13 mouse cellular contexts compared by ENCODE assay signal in the genomic region with DNA sequence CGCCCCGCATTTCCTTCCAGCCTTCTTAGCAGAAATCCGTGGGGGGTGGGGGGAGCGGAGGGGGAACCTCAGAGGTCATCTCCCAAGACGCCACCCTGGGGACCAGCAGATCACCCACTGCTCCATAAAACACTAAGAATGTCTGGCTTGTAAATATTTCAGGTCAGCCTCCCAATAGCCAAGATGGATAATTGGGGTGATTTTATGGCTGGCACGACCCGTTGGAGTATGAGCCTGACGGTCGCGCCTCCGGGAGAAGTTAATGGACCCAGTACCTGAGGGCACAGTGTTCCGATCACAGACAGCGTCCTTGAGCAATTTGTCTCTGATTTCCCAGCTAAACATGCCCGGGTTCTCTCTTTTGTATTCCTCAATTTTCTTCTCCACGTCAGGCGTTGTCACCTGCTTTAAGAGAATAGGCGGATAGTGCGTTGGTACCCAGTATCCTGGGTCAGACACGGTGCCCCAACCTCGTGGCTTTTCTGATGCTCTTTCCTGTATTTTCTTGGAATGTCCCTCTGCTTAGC. TPM values are rescaled to one million over a fixed set of nuclear protein-coding genes. Genes with fewer than 3 reads are reported as not detected.
DNase-seq lines count a peak whose midpoint lies in the region; ATAC-seq and TF ChIP-seq lines count a peak whose summit lies in the region.
"Had no signal": no experiment of that assay in that cellular context is flagged by ENCODE, and none has a peak within 500 bp of the region (broad histone marks: within the 10 kb centered on the region; RNA-seq: fewer than 3 reads in every experiment).

No protein-coding gene starts in this region.

- DNase-seq in heart, embryonic 10.5 days (ENCODE audit: low spot score) = peak; percentile 55
- DNase-seq in heart, postnatal 10 days = no peak
- DNase-seq in MN1 (ENCODE audit: low spot score) = no peak
- DNase-seq: adrenal gland, adult 2 months; kidney, adult 8-10 months; thymus, postnatal 25 days had no signal

- no peak for TF ChIP-seq POLR2A in bone marrow macrophage, adult 2 months (IDR thresholded peaks at IDR 0.05; ENCODE audit: borderline replicate concordance, low read depth, low read length)

- no peak overlapping the region for H3K27ac ChIP-seq in heart, embryonic 10.5 days
- H3K27ac ChIP-seq in bone marrow macrophage, adult 2 months (ENCODE audit: insufficient read depth, low read depth, low read length) = no peak overlapping the region
- H3K27ac ChIP-seq in hindbrain, embryonic 12.5 days = peak overlapping the region; percentile 64; the same call in 1 of the 2 replicates
- H3K27ac ChIP-seq in midbrain, embryonic 12.5 days (replicated peaks) = peak overlapping the region; percentile 96

- H3K4me1 ChIP-seq in heart, embryonic 10.5 days = peaks cover 24% of the 10 kb centered on the region
- H3K4me1 ChIP-seq in bone marrow macrophage, adult 2 months (ENCODE audit: control insufficient read depth, insufficient read depth, low read length) = peaks cover 9% of the 10 kb centered on the region
- H3K4me1 ChIP-seq in hindbrain, embryonic 12.5 days = peaks cover 31% of the 10 kb centered on the region
- peaks cover 40% of the 10 kb centered on the region for H3K4me1 ChIP-seq in midbrain, embryonic 12.5 days

- WGBS in heart, embryonic 10.5 days = 3% methylated on average over 20 of the region's 20 CpGs
- WGBS in hindbrain, embryonic 12.5 days = 2% methylated on average over 20 of the region's 20 CpGs
- WGBS in midbrain, embryonic 12.5 days = under 1% methylated on average over 20 of the region's 20 CpGs

- no peaks in the 10 kb centered on the region for H3K36me3 ChIP-seq in heart, embryonic 10.5 days
- no peaks in the 10 kb centered on the region for H3K36me3 ChIP-seq in hindbrain, embryonic 12.5 days
- 0 out of 2 replicates have a peak, but pooled peaks cover 8% of the 10 kb centered on the region for H3K36me3 ChIP-seq in midbrain, embryonic 12.5 days

- H3K9ac ChIP-seq in hindbrain, embryonic 12.5 days = peak overlapping the region; percentile 68
- peak overlapping the region; percentile 79 for H3K9ac ChIP-seq in midbrain, embryonic 12.5 days (replicated peaks)

- ATAC-seq in hindbrain, embryonic 12.5 days (ENCODE audit: low FRiP score) = no peak
- ATAC-seq in midbrain, embryonic 12.5 days (ENCODE audit: low FRiP score, low read depth) = no peak
- ATAC-seq in activated CD4-positive, CD25-positive, alpha-beta regulatory T cell, adult 4 months = no peak
- no peak for ATAC-seq in granulocyte monocyte progenitor cell, adult 5-6 weeks (replicated peaks; ENCODE audit: poor library complexity, severe bottlenecking)

- no peak for TF ChIP-seq CTCF in bone marrow macrophage, adult 2 months (IDR thresholded peaks at IDR 0.05; ENCODE audit: low read depth, low read length)

- H3K4me2 ChIP-seq in hindbrain, embryonic 12.5 days (replicated peaks) = peak overlapping the region; percentile 66
- peak overlapping the region; percentile 72 for H3K4me2 ChIP-seq in midbrain, embryonic 12.5 days (replicated peaks)

- H3K4me3 ChIP-seq in heart, embryonic 10.5 days = no peak overlapping the region
- H3K4me3 ChIP-seq in bone marrow macrophage, adult 2 months (ENCODE audit: insufficient read depth, low read length) = peak overlapping the region; percentile 60
- H3K4me3 ChIP-seq in hindbrain, embryonic 12.5 days = peak overlapping the region; percentile 49
- H3K4me3 ChIP-seq in midbrain, embryonic 12.5 days = peak overlapping the region; percentile 67

- intact Hi-C loops in heart, postnatal 10 days (cut with DNase I) = no loop called here

- no peaks in the 10 kb centered on the region for H3K9me3 ChIP-seq in heart, embryonic 10.5 days
- H3K9me3 ChIP-seq in hindbrain, embryonic 12.5 days (replicated peaks) = no peaks in the 10 kb centered on the region
- H3K9me3 ChIP-seq in midbrain, embryonic 12.5 days = no peaks in the 10 kb centered on the region

- peaks cover 98% of the 10 kb centered on the region for H3K27me3 ChIP-seq in heart, embryonic 10.5 days (ENCODE audit: insufficient read depth, poor library complexity, severe bottlenecking)
- peaks cover 89% of the 10 kb centered on the region for H3K27me3 ChIP-seq in hindbrain, embryonic 12.5 days
- peaks cover 86% of the 10 kb centered on the region for H3K27me3 ChIP-seq in midbrain, embryonic 12.5 days

RNA-seq across cellular contexts. Expression of a gene that starts 3.4 kb away (rescaled TPM):
- polyA plus RNA-seq in heart, embryonic 10.5 days (2016; fragmentation: Nextera tagmentation; extraction: Ambion mirVana) = 0.28 and 1.9 TPM in 2 replicates
- total RNA-seq in heart, postnatal 10 days (2021) = under 1 TPM in 1 of 2 experiments, not detected in 1; 0.15 TPM
- polyA plus RNA-seq in bone marrow macrophage, adult 2 months (2012; ENCODE audit: insufficient read depth, insufficient read length, missing spikeins) = not detected in 2 replicates
- 32.7 and 37.5 TPM in 2 replicates for polyA plus RNA-seq in hindbrain, embryonic 12.5 days (2016; fragmentation: Nextera tagmentation; extraction: Ambion mirVana)
- polyA plus RNA-seq in midbrain, embryonic 12.5 days (2016; fragmentation: Nextera tagmentation; extraction: Ambion mirVana) = 53.6 and 61.9 TPM in 2 replicates
- polyA plus RNA-seq in activated CD4-positive, CD25-positive, alpha-beta regulatory T cell, adult 4 months (2017; shearing (Covaris generic)) = under 1 TPM in 1 of 2 experiments, not detected in 1; 0.17 TPM
- total RNA-seq in granulocyte monocyte progenitor cell, adult 5-6 weeks (2014; fragmentation: Nextera tagmentation) = not detected in 2 replicates
- total RNA-seq in granulocyte monocyte progenitor cell, adult 5-6 weeks (2017) = not detected in 2 replicates
- total RNA-seq: adrenal gland, adult 2 months; left cerebral cortex, adult 8-10 months; megakaryocyte-erythroid progenitor cell, adult 5-6 weeks had no signal
- polyA plus RNA-seq: adrenal gland, adult 2 months had no signal

Comparison
In these comparisons a context has a peak if more than half of its experiments do, and no peak if none do; other contexts are left out.
1. H3K27ac ChIP-seq: peak in hindbrain, embryonic 12.5 days (single experiment) and midbrain, embryonic 12.5 days (single experiment); none in heart, embryonic 10.5 days (single experiment) and bone marrow macrophage, adult 2 months (single experiment).
2. RNA of a gene that starts 3.4 kb away (polyA plus RNA-seq): 53.6 to 61.9 TPM in midbrain, embryonic 12.5 days and 32.7 to 37.5 TPM in hindbrain, embryonic 12.5 days; 0.28 to 1.9 TPM in heart, embryonic 10.5 days, 0.17 TPM in activated CD4-positive, CD25-positive, alpha-beta regulatory T cell, adult 4 months and not detected in bone marrow macrophage, adult 2 months; every median in the first group is over 10 times any median in the second.